Mouse (Mus musculus) heart, embryonic 12.5 days (tissue): ENCODE results near the gene Gm42957. TPM values are rescaled to one million over a fixed set of nuclear protein-coding genes. Genes with fewer than 3 reads are reported as not detected.

Experiments
- ATAC-seq: fragments of 200-750 bp; cut with Nextera tagmentation; 2 replicates; pipeline ENCODE4 v1.8.0; 2017; ENCODE audit warnings: moderate TSS enrichment, moderate library complexity; ENCODE audit not compliant: insufficient number of reproducible peaks, low FRiP score
- H3K27ac ChIP-seq: fragments of 300-500 bp; sonication (generic); 2 replicates; pipeline ENCODE4 v1.5.1; 2016; ENCODE audit warnings: mild to moderate bottlenecking, moderate library complexity; ENCODE audit not compliant: poor library complexity, severe bottlenecking
- H3K27me3 ChIP-seq: fragments of 300-500 bp; sonication (generic); replicated peaks from 2 replicates; pipeline ENCODE4 v1.6.1; 2016; ENCODE audit warnings: mild to moderate bottlenecking, moderate library complexity
- H3K36me3 ChIP-seq: fragments of 300-500 bp; sonication (generic); 2 replicates; pipeline ENCODE4 v1.6.1; 2016; ENCODE audit warnings: mild to moderate bottlenecking, moderate library complexity
- H3K4me1 ChIP-seq: fragments of 300-500 bp; sonication (generic); replicated peaks from 2 replicates; pipeline ENCODE4 v1.6.1; 2016; ENCODE audit warnings: mild to moderate bottlenecking
- H3K4me2 ChIP-seq: fragments of 300-500 bp; sonication (generic); 2 replicates; pipeline ENCODE4 v1.6.1; 2016; ENCODE audit warnings: mild to moderate bottlenecking, moderate library complexity
- H3K4me3 ChIP-seq: fragments of 300-500 bp; sonication (generic); 2 replicates; pipeline ENCODE4 v1.5.1; 2016; ENCODE audit warnings: mild to moderate bottlenecking
- H3K9ac ChIP-seq: fragments of 300-500 bp; sonication (generic); 2 replicates; pipeline ENCODE4 v1.6.1; 2016; ENCODE audit warnings: mild to moderate bottlenecking, moderate library complexity
- H3K9me3 ChIP-seq: fragments of 300-500 bp; sonication (generic); replicated peaks from 2 replicates; pipeline ENCODE4 v1.6.1; 2016; ENCODE audit warnings: mild to moderate bottlenecking, moderate library complexity
- WGBS: fragments of 180-500 bp; shearing (Covaris S2); methylation state at CpG from one replicate; pipeline ENCODE4 v1.1.7; 2016; 5-methylcytosine and 5-hydroxymethylcytosine counted together
- polyA plus RNA-seq: library from polyadenylated mRNA; unstranded; fragments of >200 nt; fragmentation: Nextera tagmentation; extraction: Ambion mirVana; gene quantifications from 2 replicates; pipeline ENCODE4 v1.2.1, GENCODE M21; 2016

Gm42957 gene
- polyA plus RNA-seq, 1 experiment from 2014 or later = 0.14 TPM

- no peaks in the 10 kb centered on the region for H3K4me1 ChIP-seq
- ATAC-seq = no peak
- no peak overlapping the region for H3K4me3 ChIP-seq
- H3K9me3 ChIP-seq = no peaks in the 10 kb centered on the region
- H3K4me2 ChIP-seq = no peak overlapping the region
- no peak overlapping the region for H3K27ac ChIP-seq
- 89% methylated on average over 3 of the region's 3 CpGs for WGBS
- peaks cover 73% of the 10 kb centered on the region for H3K36me3 ChIP-seq
- no peaks in the 10 kb centered on the region for H3K27me3 ChIP-seq
- no peak overlapping the region for H3K9ac ChIP-seq
Measured at GRCm38 (mm10) chr3:96617941-96618340, 17.3 kb upstream of the Gm42957 start.

- H3K9ac ChIP-seq = no peak overlapping the region
- 93% methylated on average over 4 of the region's 4 CpGs for WGBS
- ATAC-seq = no peak
- H3K4me3 ChIP-seq = no peak overlapping the region
- H3K9me3 ChIP-seq = no peaks in the 10 kb centered on the region
- H3K4me1 ChIP-seq = no peaks in the 10 kb centered on the region
- H3K36me3 ChIP-seq = peaks cover 77% of the 10 kb centered on the region
- no peaks in the 10 kb centered on the region for H3K27me3 ChIP-seq
- no peak overlapping the region for H3K27ac ChIP-seq
- no peak overlapping the region for H3K4me2 ChIP-seq
Measured at GRCm38 (mm10) chr3:96623201-96623600, 12.1 kb upstream of the Gm42957 start.

GRCm38 (mm10) chr3:96629729-96630600 lies 5.3 kb upstream of the Gm42957 start, which contains the start of gene Rbm8a:
Gene Rbm8a (plus strand): TSS chr3:96629933.
- H3K4me1 ChIP-seq = peaks cover 19% of the 10 kb centered on the region
- under 1% methylated on average over 48 of the region's 48 CpGs for WGBS
- H3K27me3 ChIP-seq = no peaks in the 10 kb centered on the region
- no peaks in the 10 kb centered on the region for H3K9me3 ChIP-seq
- peak within 1 kb of the TSS; percentile 89 for H3K4me3 ChIP-seq
- ATAC-seq = peak; percentile 96
- H3K9ac ChIP-seq = peak within 1 kb of the TSS; percentile 88
- H3K27ac ChIP-seq = peak within 1 kb of the TSS; percentile 84
- H3K36me3 ChIP-seq = peaks cover 43% of the 10 kb centered on the region
- H3K4me2 ChIP-seq = peak within 1 kb of the TSS; percentile 97

- Histone ChIP-seq H3K4me1 (peaks cover 30% of the 10 kb centered on the region), H3K36me3 (peaks cover 28% of the 10 kb centered on the region), H3K9ac (no peak overlapping the region), H3K9me3 (no peaks in the 10 kb centered on the region), H3K4me2 (no peak overlapping the region), H3K27me3 (no peaks in the 10 kb centered on the region), H3K4me3 (no peak overlapping the region), H3K27ac (no peak overlapping the region)
- ATAC-seq = no peak
Measured at GRCm38 (mm10) chr3:96632058-96632457, 3.2 kb upstream of the Gm42957 start.

- H3K36me3 ChIP-seq = peaks cover 39% of the 10 kb centered on the region
- H3K9me3 ChIP-seq = no peaks in the 10 kb centered on the region
- peaks cover 28% of the 10 kb centered on the region for H3K4me1 ChIP-seq
- WGBS = 52% methylated on average over 1 of the region's 1 CpGs
- H3K9ac ChIP-seq = no peak overlapping the region
- ATAC-seq = no peak
- no peaks in the 10 kb centered on the region for H3K27me3 ChIP-seq
- H3K4me3 ChIP-seq = no peak overlapping the region
- H3K27ac ChIP-seq = no peak overlapping the region
- H3K4me2 ChIP-seq = no peak overlapping the region
Measured at GRCm38 (mm10) chr3:96634015-96634414, 1.3 kb upstream of the Gm42957 start.

- peak overlapping the region; percentile 73 for H3K4me3 ChIP-seq
- peak overlapping the region; percentile 93 for H3K9ac ChIP-seq
- no peaks in the 10 kb centered on the region for H3K27me3 ChIP-seq
- peaks cover 21% of the 10 kb centered on the region for H3K4me1 ChIP-seq
- peak overlapping the region; percentile 81; the same call in 1 of the 2 replicates for H3K27ac ChIP-seq
- no peak for ATAC-seq
- peaks cover 55% of the 10 kb centered on the region for H3K36me3 ChIP-seq
- H3K9me3 ChIP-seq = no peaks in the 10 kb centered on the region
- 9% methylated on average over 15 of the region's 15 CpGs for WGBS
- H3K4me2 ChIP-seq = peak overlapping the region; percentile 72
Measured at GRCm38 (mm10) chr3:96635906-96636305, 632 bp downstream of the Gm42957 start.

GRCm38 (mm10) chr3:96636448-96636847 lies 1.2 kb downstream of the Gm42957 start:
- ATAC-seq = no peak
- Histone ChIP-seq H3K27ac (no peak overlapping the region), H3K9ac (peak overlapping the region; percentile 93; the same call in 1 of the 2 replicates), H3K4me1 (peaks cover 18% of the 10 kb centered on the region), H3K36me3 (peaks cover 56% of the 10 kb centered on the region), H3K4me2 (peak overlapping the region; percentile 72), H3K9me3 (no peaks in the 10 kb centered on the region), H3K27me3 (no peaks in the 10 kb centered on the region), H3K4me3 (peak overlapping the region; percentile 73)
- 63% methylated on average over 11 of the region's 11 CpGs for WGBS

- peaks cover 18% of the 10 kb centered on the region for H3K4me1 ChIP-seq
- no peak overlapping the region for H3K4me2 ChIP-seq
- peaks cover 59% of the 10 kb centered on the region for H3K36me3 ChIP-seq
- H3K9ac ChIP-seq = no peak overlapping the region
- no peak overlapping the region for H3K27ac ChIP-seq
- 59% methylated on average over 1 of the region's 1 CpGs for WGBS
- no peak for ATAC-seq
- H3K4me3 ChIP-seq = no peak overlapping the region
- H3K9me3 ChIP-seq = no peaks in the 10 kb centered on the region
- H3K27me3 ChIP-seq = no peaks in the 10 kb centered on the region
Measured at GRCm38 (mm10) chr3:96639219-96639618, 3.9 kb downstream of the Gm42957 start.

GRCm38 (mm10) chr3:96645018-96645649 lies 9.9 kb downstream of the Gm42957 start, which contains the start of gene Itga10:
Gene Itga10 (plus strand): TSS chr3:96645584.
- H3K9ac ChIP-seq = 0 out of 2 replicates have a peak within 1 kb of the TSS, but pooled peaks have one; percentile 34
- no peaks in the 10 kb centered on the region for H3K27me3 ChIP-seq
- peaks cover 34% of the 10 kb centered on the region for H3K36me3 ChIP-seq
- no peak within 1 kb of the TSS for H3K4me3 ChIP-seq
- H3K4me2 ChIP-seq = peak within 1 kb of the TSS; percentile 44
- no peak within 1 kb of the TSS for H3K27ac ChIP-seq
- WGBS = 56% methylated on average over 7 of the region's 7 CpGs
- H3K9me3 ChIP-seq = no peaks in the 10 kb centered on the region
- 0 out of 2 replicates have a peak, but pooled peaks have one; percentile 41 for ATAC-seq
- H3K4me1 ChIP-seq = peaks cover 13% of the 10 kb centered on the region

GRCm38 (mm10) chr3:96647365-96647764 lies 12.1 kb downstream of the Gm42957 start:
- WGBS = 79% methylated on average over 3 of the region's 3 CpGs
- Histone ChIP-seq H3K4me1 (peaks cover 13% of the 10 kb centered on the region), H3K27me3 (no peaks in the 10 kb centered on the region), H3K9me3 (no peaks in the 10 kb centered on the region), H3K4me3 (no peak overlapping the region), H3K27ac (no peak overlapping the region), H3K4me2 (no peak overlapping the region), H3K36me3 (peaks cover 16% of the 10 kb centered on the region), H3K9ac (no peak overlapping the region)
- no peak for ATAC-seq

- Histone ChIP-seq H3K9ac (no peak overlapping the region), H3K36me3 (no peaks in the 10 kb centered on the region), H3K27ac (no peak overlapping the region), H3K9me3 (no peaks in the 10 kb centered on the region), H3K27me3 (no peaks in the 10 kb centered on the region), H3K4me2 (no peak overlapping the region), H3K4me1 (peaks cover 10% of the 10 kb centered on the region), H3K4me3 (no peak overlapping the region)
- ATAC-seq = no peak
- 75% methylated on average over 2 of the region's 2 CpGs for WGBS
Measured at GRCm38 (mm10) chr3:96660901-96661300, 25.6 kb downstream of the Gm42957 start.
